Mouse (Mus musculus): ENCODE data around the gene Lpar2. TPM values are rescaled to one million over a fixed set of nuclear protein-coding genes. Genes with fewer than 3 reads are reported as not detected.

Gene Lpar2
- total and polyA plus RNA-seq, 3 experiments, result 0.77 to 2.8 TPM; not detected in 1

DNA sequence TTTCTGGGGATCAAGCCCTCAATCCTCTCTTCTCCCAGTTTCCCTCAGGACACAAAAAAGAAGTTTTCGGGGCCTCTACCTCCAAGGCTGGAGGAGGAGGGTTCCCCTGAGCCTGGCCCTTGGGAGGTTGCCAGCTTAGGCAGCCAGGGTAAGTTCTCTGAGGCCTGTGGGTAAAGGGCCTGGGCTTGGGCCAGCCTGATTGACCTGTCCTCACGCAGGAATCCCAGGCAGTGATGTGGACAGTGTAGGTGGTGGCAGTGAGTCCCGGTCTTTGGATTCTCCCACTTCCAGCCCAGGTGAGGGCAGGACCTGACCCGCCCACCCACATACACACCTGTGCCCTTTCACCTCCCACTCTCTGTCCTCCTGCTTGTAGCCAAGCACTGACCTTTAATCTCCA, 6.8 kb upstream of the Lpar2 start:
- Histone ChIP-seq H3K79me2 (ENCODE audit: control insufficient read depth, insufficient read depth, low read length, poor library complexity) (no peaks in the 10 kb centered on the region), H3K9ac (ENCODE audit: control insufficient read depth, low read depth, low read length, poor library complexity, severe bottlenecking) (no peak overlapping the region), H3K27ac (ENCODE audit: control insufficient read depth, low read depth, low read length) (no peak overlapping the region), H3K27me3 (ENCODE audit: control insufficient read depth in 1 of 2, insufficient read depth in 2 of 2, low read length in 2 of 2) (no peaks in the 10 kb centered on the region), H3K9me3 (replicated peaks; ENCODE audit: insufficient read depth, low read length) (no peaks in the 10 kb centered on the region), H3K36me3 (ENCODE audit: control insufficient read depth in 1 of 2, insufficient read depth in 2 of 2, low read length in 2 of 2) (no peaks in the 10 kb centered on the region; a peak in 1 of 4 replicates), H3K4me3 (ENCODE audit: control insufficient read depth in 1 of 2, insufficient read depth in 1 of 2, low read depth in 2 of 2, low read length in 2 of 2) (no peak overlapping the region), H3K4me1 (ENCODE audit: control insufficient read depth in 1 of 2, insufficient read depth in 2 of 2, low read length in 2 of 2) (no peaks in the 10 kb centered on the region)
- TF ChIP-seq GABPA (IDR thresholded peaks at IDR 0.05; ENCODE audit: low read depth, low read length) (no peak), GATA1 (IDR thresholded peaks at IDR 0.05; ENCODE audit: low read depth, low read length) (no peak), CTCF (IDR thresholded peaks at IDR 0.05 in 2 of 3, conservative IDR thresholded peaks at IDR 0.05 in 1 of 3; ENCODE audit: control insufficient read depth in 1 of 3, insufficient read depth in 1 of 3, low read depth in 2 of 3, low read length in 3 of 3, poor library complexity in 1 of 3, severe bottlenecking in 1 of 3) (no peak), ETS1 (IDR thresholded peaks at IDR 0.05; ENCODE audit: low read depth, low read length) (no peak), RAD21 (IDR thresholded peaks at IDR 0.05; ENCODE audit: low read depth, low read length) (no peak), ELF1 (IDR thresholded peaks at IDR 0.05; ENCODE audit: low read depth, low read length) (no peak), RCOR1 (IDR thresholded peaks at IDR 0.05; ENCODE audit: low read depth, low read length) (no peak), POLR2AphosphoS2 (IDR thresholded peaks at IDR 0.05; ENCODE audit: low read length) (no peak), ZC3H11A (IDR thresholded peaks at IDR 0.05; ENCODE audit: low read depth, low read length) (no peak), MAFK (IDR thresholded peaks at IDR 0.05; ENCODE audit: borderline replicate concordance, low read depth, low read length) (no peak)
- DNase-seq (ENCODE audit: low read depth, low spot score), result no peak

DNA sequence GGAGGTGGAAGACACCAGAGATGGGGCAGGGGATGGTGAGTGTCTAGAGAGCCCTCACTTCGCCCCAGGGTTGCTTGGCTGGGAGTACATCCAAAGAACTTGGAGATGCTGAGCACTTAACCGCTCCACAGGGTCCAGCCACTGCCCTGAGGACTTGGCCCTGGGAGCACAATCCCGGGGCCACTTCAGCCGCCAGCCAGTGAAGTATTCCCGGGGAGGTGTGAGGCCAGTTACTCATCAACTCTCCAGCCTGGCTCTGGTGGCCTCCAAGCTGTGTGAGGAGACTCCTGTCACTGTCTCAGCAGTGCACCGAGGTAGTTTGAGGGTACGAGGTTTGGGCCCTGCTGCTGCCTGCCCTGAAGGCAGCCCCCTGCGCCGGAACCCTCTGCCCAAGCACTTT, 1.8 kb upstream of the Lpar2 start:
- Histone ChIP-seq H3K4me3 (ENCODE audit: control insufficient read depth in 1 of 2, insufficient read depth in 1 of 2, low read depth in 2 of 2, low read length in 2 of 2) (no peak overlapping the region), H3K9ac (ENCODE audit: control insufficient read depth, low read depth, low read length, poor library complexity, severe bottlenecking) (no peak overlapping the region), H3K36me3 (ENCODE audit: control insufficient read depth in 1 of 2, insufficient read depth in 2 of 2, low read length in 2 of 2) (no peaks in the 10 kb centered on the region; a peak in 1 of 4 replicates), H3K79me2 (ENCODE audit: control insufficient read depth, insufficient read depth, low read length, poor library complexity) (no peaks in the 10 kb centered on the region; the same call in 1 of the 2 replicates), H3K27ac (ENCODE audit: control insufficient read depth, low read depth, low read length) (no peak overlapping the region), H3K4me1 (ENCODE audit: control insufficient read depth in 1 of 2, insufficient read depth in 2 of 2, low read length in 2 of 2) (0 out of 4 replicates have a peak, but pooled peaks cover 0 to 2% of the 10 kb centered on the region in 2 experiments), H3K27me3 (ENCODE audit: control insufficient read depth in 1 of 2, insufficient read depth in 2 of 2, low read length in 2 of 2) (no peaks in the 10 kb centered on the region), H3K9me3 (replicated peaks; ENCODE audit: insufficient read depth, low read length) (no peaks in the 10 kb centered on the region)
- TF ChIP-seq KAT2A (conservative IDR thresholded peaks at IDR 0.05; ENCODE audit: low read depth, low read length), result no peak
- TF ChIP-seq MEF2A (IDR thresholded peaks at IDR 0.05; ENCODE audit: extremely low read depth, insufficient replicate concordance, low read depth, low read length, poor library complexity, severe bottlenecking), result no peak
- TF ChIP-seq ZKSCAN1 (IDR thresholded peaks at IDR 0.05; ENCODE audit: low read depth, low read length), result no peak
- no peak for TF ChIP-seq ZC3H11A (IDR thresholded peaks at IDR 0.05; ENCODE audit: low read depth, low read length)
- no peak for TF ChIP-seq ETS1 (IDR thresholded peaks at IDR 0.05; ENCODE audit: low read depth, low read length)
- no peak for TF ChIP-seq NELFE (IDR thresholded peaks at IDR 0.05; ENCODE audit: low read depth, low read length)
- no peak for TF ChIP-seq TCF12 (IDR thresholded peaks at IDR 0.05; ENCODE audit: low read depth, low read length)
- TF ChIP-seq MYC (IDR thresholded peaks at IDR 0.05; ENCODE audit: low read depth, low read length), result no peak
- TF ChIP-seq NRF1 (IDR thresholded peaks at IDR 0.05; ENCODE audit: insufficient read depth, low read depth, low read length, poor library complexity, severe bottlenecking), result no peak
- no peak for TF ChIP-seq RCOR1 (IDR thresholded peaks at IDR 0.05; ENCODE audit: low read depth, low read length)
- TF ChIP-seq MAX (IDR thresholded peaks at IDR 0.05; ENCODE audit: low read length), result no peak
- TF ChIP-seq TBP (IDR thresholded peaks at IDR 0.05; ENCODE audit: low read depth, low read length), result no peak
- TF ChIP-seq CHD1 (IDR thresholded peaks at IDR 0.05; ENCODE audit: low read depth, low read length), result no peak
- no peak for TF ChIP-seq POLR2AphosphoS5 (IDR thresholded peaks at IDR 0.05; ENCODE audit: borderline replicate concordance, low read depth, low read length)
- no peak for TF ChIP-seq UBTF (IDR thresholded peaks at IDR 0.05; ENCODE audit: borderline replicate concordance, insufficient read depth, low read depth, low read length)
- no peak for TF ChIP-seq SIN3A (IDR thresholded peaks at IDR 0.05; ENCODE audit: low read length)
- TF ChIP-seq ZMIZ1 (IDR thresholded peaks at IDR 0.05; ENCODE audit: low read depth, low read length), result no peak
- TF ChIP-seq GABPA (IDR thresholded peaks at IDR 0.05; ENCODE audit: low read depth, low read length), result no peak
- TF ChIP-seq ELF1 (IDR thresholded peaks at IDR 0.05; ENCODE audit: low read depth, low read length), result no peak
- TF ChIP-seq ZNF384 (IDR thresholded peaks at IDR 0.05; ENCODE audit: low read depth, low read length), result no peak
- no peak for DNase-seq (ENCODE audit: low read depth, low spot score)

Data from MEL (cell line).